Mouse (Mus musculus) intestine, embryonic 15.5 days (tissue): ENCODE data around the gene Ncor1. TPM values are rescaled to one million over a fixed set of nuclear protein-coding genes. Genes with fewer than 3 reads are reported as not detected.
"Not testable (repeated sequence)": the region's sequence is repeated elsewhere in the genome, so short reads cannot be mapped to it uniquely, and the experiment has no call there.

Experiments used
- ATAC-seq: fragments of 200-750 bp; cut with Nextera tagmentation; 2 replicates; pipeline ENCODE4 v1.8.0; 2017; ENCODE audit warnings: moderate TSS enrichment, moderate library complexity
- H3K27ac ChIP-seq: fragments of 300-500 bp; sonication (generic); 2 replicates; pipeline ENCODE4 v1.5.1; 2015; ENCODE audit warnings: mild to moderate bottlenecking, inconsistent platforms
- H3K27me3 ChIP-seq: fragments of 300-500 bp; sonication (generic); replicated peaks from 2 replicates; pipeline ENCODE4 v1.6.1; 2015; ENCODE audit warnings: inconsistent platforms
- H3K36me3 ChIP-seq: fragments of 300-500 bp; sonication (generic); 2 replicates; pipeline ENCODE4 v1.6.1; 2015; ENCODE audit warnings: inconsistent platforms
- H3K4me1 ChIP-seq: fragments of 300-500 bp; sonication (generic); replicated peaks from 2 replicates; pipeline ENCODE4 v1.6.1; 2015; ENCODE audit warnings: inconsistent platforms
- H3K4me2 ChIP-seq: fragments of 300-500 bp; sonication (generic); replicated peaks from 2 replicates; pipeline ENCODE4 v1.6.1; 2015; ENCODE audit warnings: mild to moderate bottlenecking, inconsistent platforms
- H3K4me3 ChIP-seq: fragments of 300-500 bp; sonication (generic); replicated peaks from 2 replicates; pipeline ENCODE4 v1.5.1; 2015; ENCODE audit warnings: inconsistent platforms
- H3K9ac ChIP-seq: fragments of 300-500 bp; sonication (generic); 2 replicates; pipeline ENCODE4 v1.6.1; 2015; ENCODE audit warnings: inconsistent platforms
- H3K9me3 ChIP-seq: fragments of 300-500 bp; sonication (generic); 2 replicates; pipeline ENCODE4 v1.6.1; 2016; ENCODE audit warnings: inconsistent platforms
- WGBS: fragments of 180-500 bp; shearing (Covaris S2); methylation state at CpG from one replicate; pipeline ENCODE4 v1.1.7; 2015; 5-methylcytosine and 5-hydroxymethylcytosine counted together
- polyA plus RNA-seq: library from polyadenylated mRNA; unstranded; fragments of >200 nt; fragmentation: Nextera tagmentation; extraction: Ambion mirVana; gene quantifications from 2 replicates; pipeline ENCODE4 v1.2.1, GENCODE M21; 2015

Gene Ncor1
- polyA plus RNA-seq, 1 experiment from 2014 or later, result 141 TPM

DNA sequence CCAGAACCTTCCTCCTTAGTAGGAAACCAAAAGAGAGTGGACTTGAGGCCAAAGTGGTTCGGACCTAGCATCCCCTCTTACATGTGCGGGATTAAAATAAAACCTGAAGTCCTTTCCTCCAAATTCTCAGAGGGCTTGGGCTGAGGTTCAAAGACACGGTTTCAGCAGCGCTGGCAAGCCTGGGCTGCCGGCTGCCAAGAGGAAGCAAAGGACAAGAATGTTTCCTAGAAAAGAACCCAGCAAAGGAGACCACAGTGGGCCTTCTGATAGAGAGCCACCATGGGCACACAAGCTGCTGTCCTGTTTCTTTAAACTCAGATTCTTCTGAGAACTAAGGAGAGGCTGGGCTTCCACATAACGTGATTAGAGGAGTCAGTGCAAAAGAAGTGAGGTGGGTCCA lies 20.6 kb upstream of the Ncor1 start:
- no peak for ATAC-seq
- no peak overlapping the region for H3K27ac ChIP-seq
- H3K27me3 ChIP-seq, result no peaks in the 10 kb centered on the region
- 73% methylated on average over 6 of the region's 6 CpGs for WGBS
- H3K9ac ChIP-seq, result no peak overlapping the region
- H3K4me3 ChIP-seq, result no peak overlapping the region
- no peak overlapping the region for H3K4me2 ChIP-seq
- H3K36me3 ChIP-seq, result no peaks in the 10 kb centered on the region
- H3K4me1 ChIP-seq, result no peaks in the 10 kb centered on the region
- H3K9me3 ChIP-seq, result no peaks in the 10 kb centered on the region

DNA sequence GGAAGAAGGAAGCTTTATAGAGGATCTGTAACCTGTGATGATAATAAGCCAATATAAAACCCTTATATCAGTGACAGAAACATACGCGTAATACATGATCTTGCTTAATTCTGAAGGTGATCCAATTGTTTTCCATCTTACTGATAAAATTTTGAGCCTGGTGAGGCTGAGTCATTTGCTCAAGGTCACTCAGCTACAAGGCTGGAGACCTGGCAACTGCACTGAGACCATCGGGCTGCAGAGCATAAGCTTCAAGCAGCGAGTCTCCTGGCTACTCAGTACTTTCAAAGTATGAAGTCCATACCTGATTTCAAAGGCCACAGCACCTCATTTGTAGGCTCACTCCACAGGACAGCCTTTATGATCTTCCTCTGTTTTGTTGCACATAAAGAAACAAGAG lies 17.8 kb upstream of the Ncor1 start:
- H3K4me1 ChIP-seq, result no peaks in the 10 kb centered on the region
- H3K9me3 ChIP-seq, result no peaks in the 10 kb centered on the region
- 85% methylated on average over 4 of the region's 4 CpGs for WGBS
- no peak overlapping the region for H3K4me2 ChIP-seq
- H3K27ac ChIP-seq, result no peak overlapping the region
- no peak overlapping the region for H3K4me3 ChIP-seq
- no peaks in the 10 kb centered on the region for H3K27me3 ChIP-seq
- ATAC-seq, result no peak
- H3K9ac ChIP-seq, result no peak overlapping the region
- H3K36me3 ChIP-seq, result no peaks in the 10 kb centered on the region

- Histone ChIP-seq H3K27ac (no peak overlapping the region), H3K4me2 (no peak overlapping the region), H3K9me3 (no peaks in the 10 kb centered on the region), H3K4me1 (no peaks in the 10 kb centered on the region), H3K36me3 (no peaks in the 10 kb centered on the region), H3K9ac (no peak overlapping the region), H3K27me3 (no peaks in the 10 kb centered on the region), H3K4me3 (no peak overlapping the region)
- WGBS, result 90% methylated on average over 5 of the region's 5 CpGs
- ATAC-seq, result no peak
These were observed 15.2 kb upstream of the Ncor1 start for GRCm38 (mm10) chr11:62473516-62473915.

DNA sequence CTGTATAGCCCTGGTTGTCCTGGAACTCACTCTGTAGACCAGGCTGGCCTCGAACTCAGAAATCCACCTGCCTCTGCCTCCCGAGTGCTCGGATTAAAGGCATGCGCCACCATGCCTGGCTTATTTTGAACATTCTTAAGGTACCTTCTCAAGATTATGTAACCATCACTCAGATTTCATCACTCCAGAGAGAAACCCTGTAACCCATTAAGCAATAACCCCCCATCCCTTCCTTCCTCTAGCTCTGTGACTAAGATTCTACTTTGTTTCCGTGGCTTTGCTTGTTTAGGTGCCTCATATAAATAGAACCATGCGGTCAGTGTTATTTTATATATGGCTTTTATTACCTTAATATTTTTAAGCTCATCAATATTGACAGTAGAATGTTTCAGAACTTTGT lies 12.1 kb upstream of the Ncor1 start:
- no peak overlapping the region for H3K9ac ChIP-seq
- no peak overlapping the region for H3K4me3 ChIP-seq
- H3K4me1 ChIP-seq, result no peaks in the 10 kb centered on the region
- no peaks in the 10 kb centered on the region for H3K36me3 ChIP-seq
- 92% methylated on average over 6 of the region's 6 CpGs for WGBS
- no peak overlapping the region for H3K27ac ChIP-seq
- no peak overlapping the region for H3K4me2 ChIP-seq
- no peak for ATAC-seq
- H3K9me3 ChIP-seq, result no peaks in the 10 kb centered on the region
- H3K27me3 ChIP-seq, result no peaks in the 10 kb centered on the region

DNA sequence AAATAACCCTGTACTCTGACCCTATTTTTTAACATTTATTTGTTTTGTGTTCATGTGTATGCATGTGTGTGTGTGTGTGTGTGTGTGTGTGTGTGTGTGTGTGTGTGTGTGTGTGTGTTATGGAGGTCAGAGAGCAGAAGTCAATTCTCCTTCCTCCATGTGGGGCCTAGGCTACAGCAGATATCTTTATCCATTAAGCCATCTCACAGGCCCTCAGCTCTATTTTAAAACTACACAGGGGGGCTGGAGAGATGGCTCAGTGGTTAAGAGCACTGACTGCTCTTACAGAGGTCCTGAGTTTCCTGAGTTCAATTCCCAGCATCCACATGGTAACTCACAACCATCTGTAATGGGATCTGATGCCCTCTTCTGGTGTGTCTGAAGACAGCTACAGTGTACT lies 8.9 kb upstream of the Ncor1 start:
- H3K27ac ChIP-seq, H3K9ac ChIP-seq, H3K27me3 ChIP-seq, H3K4me3 ChIP-seq, H3K4me1 ChIP-seq, H3K4me2 ChIP-seq, H3K9me3 ChIP-seq, H3K36me3 ChIP-seq, ATAC-seq: not testable (repeated sequence)

- no peak for ATAC-seq
- no peak overlapping the region for H3K4me2 ChIP-seq
- no peaks in the 10 kb centered on the region for H3K4me1 ChIP-seq
- 89% methylated on average over 3 of the region's 3 CpGs for WGBS
- H3K9ac ChIP-seq, result no peak overlapping the region
- H3K4me3 ChIP-seq, result no peak overlapping the region
- H3K9me3 ChIP-seq, result no peaks in the 10 kb centered on the region
- no peaks in the 10 kb centered on the region for H3K27me3 ChIP-seq
- H3K36me3 ChIP-seq, result no peaks in the 10 kb centered on the region
- no peak overlapping the region for H3K27ac ChIP-seq
These were observed 8.2 kb upstream of the Ncor1 start for GRCm38 (mm10) chr11:62466546-62466945.

DNA sequence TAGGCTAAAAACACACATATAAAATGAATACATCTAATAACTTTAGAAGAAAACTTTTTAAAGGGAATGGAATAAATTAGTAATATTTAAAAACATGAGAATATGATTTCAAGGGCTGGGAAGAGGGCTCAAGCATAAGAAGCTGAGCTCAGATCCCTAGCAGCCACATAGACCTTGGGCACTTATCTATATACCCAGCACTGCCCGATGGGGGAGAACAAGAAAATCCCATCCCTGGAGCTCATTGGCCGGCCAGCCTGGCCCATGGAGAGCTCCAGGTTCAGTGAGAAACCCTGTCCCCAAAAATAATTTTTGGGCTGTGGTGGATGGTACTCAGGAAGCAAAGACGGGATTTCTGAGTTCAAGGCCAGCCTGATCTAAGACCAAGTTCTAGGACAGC lies 7.5 kb upstream of the Ncor1 start:
- Histone ChIP-seq H3K4me3 (no peak overlapping the region), H3K27ac (no peak overlapping the region), H3K4me2 (no peak overlapping the region), H3K36me3 (no peaks in the 10 kb centered on the region), H3K27me3 (no peaks in the 10 kb centered on the region), H3K4me1 (no peaks in the 10 kb centered on the region), H3K9ac (no peak overlapping the region), H3K9me3 (no peaks in the 10 kb centered on the region)
- no peak for ATAC-seq
- 89% methylated on average over 3 of the region's 3 CpGs for WGBS

DNA sequence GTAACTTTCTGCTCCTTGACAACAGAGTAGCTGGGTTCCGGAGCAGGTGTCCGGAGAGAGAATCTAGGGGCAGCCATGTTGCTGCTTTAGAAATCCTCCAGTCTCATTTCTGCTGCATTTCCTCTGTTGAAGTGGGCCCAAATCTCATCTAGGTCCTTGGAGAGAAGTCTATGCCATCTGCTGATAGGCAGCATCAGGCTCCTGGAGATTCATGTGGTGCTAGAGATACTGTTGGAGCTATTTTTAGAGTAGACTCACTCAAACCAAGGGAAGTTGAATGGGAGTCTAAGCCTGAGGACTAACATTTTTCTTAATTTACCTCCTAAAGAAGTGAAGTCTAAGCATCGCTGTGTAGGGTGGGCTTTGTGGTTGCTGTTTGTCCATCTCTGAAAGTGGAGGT lies 6.4 kb upstream of the Ncor1 start:
- H3K4me3 ChIP-seq, result no peak overlapping the region
- no peaks in the 10 kb centered on the region for H3K36me3 ChIP-seq
- no peaks in the 10 kb centered on the region for H3K9me3 ChIP-seq
- H3K27ac ChIP-seq, result no peak overlapping the region
- no peak for ATAC-seq
- no peaks in the 10 kb centered on the region for H3K27me3 ChIP-seq
- H3K9ac ChIP-seq, result no peak overlapping the region
- WGBS, result 96% methylated on average over 3 of the region's 3 CpGs
- no peak overlapping the region for H3K4me2 ChIP-seq
- peaks cover 2% of the 10 kb centered on the region; the same call in 1 of the 2 replicates for H3K4me1 ChIP-seq

- Histone ChIP-seq H3K4me2 (no peak overlapping the region), H3K4me3 (no peak overlapping the region)
- 79% methylated on average over 2 of the region's 2 CpGs for WGBS
These were observed 5.0 kb upstream of the Ncor1 start for GRCm38 (mm10) chr11:62463225-62463915.

GRCm38 (mm10) chr11:62462529-62462928 lies 4.2 kb upstream of the Ncor1 start:
- 94% methylated on average over 1 of the region's 1 CpGs for WGBS
- not testable (repeated sequence) for H3K4me2 ChIP-seq, ATAC-seq, H3K9ac ChIP-seq, H3K4me3 ChIP-seq, H3K36me3 ChIP-seq, H3K27ac ChIP-seq, H3K27me3 ChIP-seq, H3K9me3 ChIP-seq, H3K4me1 ChIP-seq

More at GRCm38 (mm10) chr11:62463225-62463915, 5.0 kb upstream of the Ncor1 start:
- H3K9ac ChIP-seq, result no peak overlapping the region
- peaks cover 2% of the 10 kb centered on the region; the same call in 1 of the 2 replicates for H3K4me1 ChIP-seq
- H3K9me3 ChIP-seq, result no peaks in the 10 kb centered on the region
- H3K27ac ChIP-seq, result no peak overlapping the region
- no peak for ATAC-seq
- no peaks in the 10 kb centered on the region for H3K36me3 ChIP-seq
- H3K27me3 ChIP-seq, result no peaks in the 10 kb centered on the region

DNA sequence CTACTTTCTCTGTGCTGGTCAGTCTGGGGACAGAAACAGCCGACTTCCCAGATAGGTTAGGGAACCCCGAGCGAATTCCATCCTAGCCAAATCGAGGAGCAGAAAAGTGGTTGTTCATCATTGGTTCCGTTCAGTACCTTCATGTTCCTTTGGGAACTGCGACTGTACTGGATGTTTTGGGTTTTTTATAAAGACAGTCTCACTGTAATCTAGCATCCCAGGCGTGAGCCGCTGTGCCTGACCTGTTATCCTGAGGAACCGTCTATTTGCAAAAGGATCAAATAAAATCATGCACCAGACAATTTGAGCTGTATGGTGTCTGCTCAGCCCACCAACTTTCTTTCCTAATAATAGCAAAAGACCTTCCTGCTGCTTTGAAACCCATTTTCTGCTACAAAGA lies 439 bp upstream of the Ncor1 start:
- no peaks in the 10 kb centered on the region for H3K9me3 ChIP-seq
- ATAC-seq, result no peak
- peak overlapping the region; percentile 100 for H3K9ac ChIP-seq
- no peaks in the 10 kb centered on the region for H3K36me3 ChIP-seq
- peaks cover 7% of the 10 kb centered on the region for H3K4me1 ChIP-seq
- H3K4me3 ChIP-seq, result peak overlapping the region; percentile 95
- H3K27ac ChIP-seq, result peak overlapping the region; percentile 99
- under 1% methylated on average over 9 of the region's 9 CpGs for WGBS
- H3K4me2 ChIP-seq, result peak overlapping the region; percentile 84
- no peaks in the 10 kb centered on the region for H3K27me3 ChIP-seq

DNA sequence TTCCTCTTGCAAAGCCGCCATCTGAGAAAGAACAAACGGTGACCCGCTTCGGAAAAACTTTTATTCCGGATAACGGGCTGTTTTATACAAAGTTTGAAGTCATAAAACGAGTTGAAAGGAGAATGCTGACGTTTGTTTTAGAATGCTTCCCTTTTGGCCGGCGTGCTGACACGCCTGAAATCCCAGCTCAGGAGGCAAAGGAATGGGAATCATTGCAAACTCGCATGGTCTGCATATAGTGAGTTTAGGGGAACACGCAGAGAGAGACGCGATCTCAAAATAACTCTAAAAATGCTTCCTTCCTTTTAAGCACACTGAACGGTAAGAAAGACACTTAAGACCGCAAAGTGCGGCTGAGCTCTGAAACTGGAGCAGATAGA lies 460 bp downstream of the Ncor1 start:
- Histone ChIP-seq H3K4me1 (peaks cover 7% of the 10 kb centered on the region), H3K9me3 (no peaks in the 10 kb centered on the region), H3K27me3 (no peaks in the 10 kb centered on the region), H3K4me3 (peak overlapping the region; percentile 95), H3K4me2 (peak overlapping the region; percentile 84), H3K36me3 (no peaks in the 10 kb centered on the region), H3K9ac (peak overlapping the region; percentile 100), H3K27ac (peak overlapping the region; percentile 99)
- no peak for ATAC-seq
- WGBS, result under 1% methylated on average over 18 of the region's 18 CpGs

DNA sequence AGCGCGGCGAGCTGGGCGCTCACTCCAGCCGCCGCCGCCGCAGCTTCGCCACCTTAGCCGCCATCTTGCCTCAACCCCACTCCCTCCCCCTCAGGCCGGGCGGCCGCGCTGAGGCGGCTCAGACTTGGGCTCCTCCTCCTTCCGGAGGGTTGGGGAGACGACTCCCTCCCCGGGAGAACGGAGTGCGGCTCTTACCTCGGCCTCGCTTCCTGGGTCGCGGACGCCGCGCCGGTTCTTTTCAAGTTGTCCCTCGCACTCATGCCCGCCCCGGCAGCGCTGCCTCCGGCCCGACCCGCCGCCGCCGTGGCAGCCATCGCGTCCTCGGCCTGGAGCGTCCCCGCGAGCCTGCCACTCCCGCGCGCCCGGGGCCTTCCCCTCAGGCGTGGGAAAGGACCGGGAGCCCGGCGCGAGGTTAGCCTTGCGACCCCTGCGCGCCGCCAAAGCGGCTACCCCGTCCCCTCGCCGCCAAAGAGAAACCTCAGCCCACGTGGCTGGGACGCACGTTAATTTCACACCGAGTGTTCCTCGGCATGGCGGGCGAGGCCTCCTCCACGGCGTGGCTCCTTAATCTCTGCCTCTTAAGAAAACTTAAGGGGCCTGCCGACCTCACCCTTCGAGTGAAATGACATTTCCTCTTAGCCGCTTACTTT lies 975 bp downstream of the Ncor1 start:
- under 1% methylated on average over 69 of the region's 73 CpGs for WGBS
- Histone ChIP-seq H3K4me1 (peaks cover 7% of the 10 kb centered on the region), H3K27me3 (no peaks in the 10 kb centered on the region), H3K4me2 (peak overlapping the region; percentile 84), H3K9me3 (no peaks in the 10 kb centered on the region), H3K36me3 (no peaks in the 10 kb centered on the region), H3K4me3 (peak overlapping the region; percentile 95), H3K9ac (peak overlapping the region; percentile 100), H3K27ac (peak overlapping the region; percentile 99)
- peak; percentile 98 for ATAC-seq
